Mouse (Mus musculus) midbrain, embryonic 13.5 days (tissue): Measurements from ENCODE around the gene Aplnr. TPM values are rescaled to one million over a fixed set of nuclear protein-coding genes. Genes with fewer than 3 reads are reported as not detected.

Experiments
- ATAC-seq: fragments of 200-750 bp; cut with Nextera tagmentation; 2 replicates; pipeline ENCODE4 v1.8.0; 2017; ENCODE audit warnings: mild to moderate bottlenecking, moderate TSS enrichment, moderate library complexity
- H3K27ac ChIP-seq: fragments of 300-500 bp; sonication (generic); 2 replicates; pipeline ENCODE4 v1.5.1; 2015; ENCODE audit warnings: inconsistent platforms, mild to moderate bottlenecking, moderate library complexity
- H3K27me3 ChIP-seq: fragments of 300-500 bp; sonication (generic); 2 replicates; pipeline ENCODE4 v1.6.1; 2015; ENCODE audit warnings: mild to moderate bottlenecking, inconsistent platforms
- H3K36me3 ChIP-seq: fragments of 300-500 bp; sonication (generic); 2 replicates; pipeline ENCODE4 v1.6.1; 2015; ENCODE audit warnings: mild to moderate bottlenecking, inconsistent platforms
- H3K4me1 ChIP-seq: fragments of 300-500 bp; sonication (generic); replicated peaks from 2 replicates; pipeline ENCODE4 v1.6.1; 2015; ENCODE audit warnings: inconsistent platforms
- H3K4me2 ChIP-seq: fragments of 300-500 bp; sonication (generic); replicated peaks from 2 replicates; pipeline ENCODE4 v1.6.1; 2015; ENCODE audit warnings: moderate library complexity, mild to moderate bottlenecking, inconsistent platforms
- H3K4me3 ChIP-seq: fragments of 300-500 bp; sonication (generic); replicated peaks from 2 replicates; pipeline ENCODE4 v1.5.1; 2015; ENCODE audit warnings: mild to moderate bottlenecking, inconsistent platforms
- H3K9ac ChIP-seq: fragments of 300-500 bp; sonication (generic); replicated peaks from 2 replicates; pipeline ENCODE4 v1.6.1; 2015; ENCODE audit warnings: mild to moderate bottlenecking, inconsistent platforms
- H3K9me3 ChIP-seq: fragments of 300-500 bp; sonication (generic); 2 replicates; pipeline ENCODE4 v1.6.1; 2016; ENCODE audit warnings: mild to moderate bottlenecking, inconsistent platforms
- WGBS: fragments of 180-500 bp; shearing (Covaris S2); methylation state at CpG from one replicate; pipeline ENCODE4 v1.1.7; 2015; 5-methylcytosine and 5-hydroxymethylcytosine counted together
- polyA plus RNA-seq: library from polyadenylated mRNA; unstranded; fragments of >200 nt; fragmentation: Nextera tagmentation; extraction: Ambion mirVana; gene quantifications from 2 replicates; pipeline ENCODE4 v1.2.1, GENCODE M21; 2015

The Aplnr gene
- 20.1 and 21.0 TPM in 2 replicates for polyA plus RNA-seq

DNA sequence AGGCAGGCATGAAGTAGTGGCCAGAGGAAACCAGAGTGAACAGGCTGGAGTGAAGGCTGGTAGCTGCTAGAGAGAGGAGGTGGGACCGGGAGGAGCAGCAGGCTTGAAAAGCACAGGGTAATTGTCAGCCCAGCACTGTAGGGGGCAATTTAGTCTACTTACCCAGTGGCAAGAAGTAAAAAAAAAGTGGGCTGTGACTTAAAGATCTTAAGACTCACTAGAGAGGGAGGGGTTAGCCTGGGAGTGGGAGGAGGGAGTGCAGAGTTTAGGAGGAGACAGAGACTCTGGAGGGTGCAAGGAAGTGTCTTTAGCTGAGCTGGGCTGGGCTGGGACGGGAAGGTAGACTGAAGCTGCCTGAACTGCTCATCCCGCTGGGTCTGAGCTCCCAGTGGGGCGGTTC is at the start of gene Aplnr:
Gene Aplnr (plus strand): TSS at position 137 of the 400 bp plus-strand sequence.
- no peaks in the 10 kb centered on the region for H3K4me1 ChIP-seq
- WGBS, result 10% methylated on average over 4 of the region's 4 CpGs
- H3K36me3 ChIP-seq, result no peaks in the 10 kb centered on the region
- H3K27me3 ChIP-seq, result no peaks in the 10 kb centered on the region
- H3K27ac ChIP-seq, result no peak within 1 kb of the TSS
- ATAC-seq, result peak; percentile 63; the same call in 1 of the 2 replicates
- no peak within 1 kb of the TSS for H3K4me2 ChIP-seq
- no peaks in the 10 kb centered on the region for H3K9me3 ChIP-seq
- no peak within 1 kb of the TSS for H3K9ac ChIP-seq
- 0 out of 2 replicates have a peak within 1 kb of the TSS, but pooled peaks have one; percentile 3 for H3K4me3 ChIP-seq

DNA sequence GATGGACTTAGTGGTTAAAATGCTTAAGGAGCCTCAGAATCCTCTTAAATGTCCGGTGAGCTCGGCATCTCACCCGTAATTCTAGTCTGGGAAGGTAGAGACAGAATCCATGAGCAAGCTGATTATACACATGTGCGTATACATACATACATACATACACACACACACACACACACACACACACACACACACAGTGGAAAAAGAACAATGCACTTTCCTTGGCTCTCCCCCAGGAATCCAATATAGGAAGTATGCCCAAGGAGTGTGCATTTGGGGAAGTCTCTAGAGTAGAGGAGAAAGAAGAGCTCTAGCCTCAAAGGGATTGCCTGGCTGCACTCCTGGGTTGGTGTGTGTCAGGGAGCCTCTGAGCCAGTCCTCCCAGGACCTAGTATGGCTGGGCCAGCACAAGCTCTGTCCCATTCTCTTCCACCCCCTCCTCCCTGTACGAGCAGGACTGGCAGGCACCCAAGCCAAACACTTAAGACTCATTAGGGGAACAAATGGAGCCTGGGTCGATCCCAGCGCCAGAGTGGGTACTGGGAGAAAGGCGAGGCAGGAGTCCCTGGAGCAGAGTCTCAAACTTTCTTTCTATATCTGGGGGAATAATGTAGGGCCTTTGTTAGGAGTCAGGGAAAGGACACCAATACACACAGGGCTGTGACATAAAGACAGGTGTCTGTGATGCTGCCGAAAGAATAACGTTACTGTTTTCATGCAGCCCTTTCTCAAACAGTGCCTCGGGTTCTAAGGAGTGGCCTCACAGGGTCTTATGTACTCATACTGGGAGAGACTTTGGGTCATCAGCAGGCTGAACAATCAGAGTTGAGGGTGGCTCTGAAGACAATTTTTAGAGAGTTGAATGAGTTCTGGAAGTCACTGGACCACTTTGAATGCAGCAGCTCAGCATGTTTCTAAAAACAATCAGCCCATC is 47.0 kb upstream of the Aplnr start:
- peak; percentile 92 for ATAC-seq
- WGBS, result 48% methylated on average over 11 of the region's 11 CpGs

DNA sequence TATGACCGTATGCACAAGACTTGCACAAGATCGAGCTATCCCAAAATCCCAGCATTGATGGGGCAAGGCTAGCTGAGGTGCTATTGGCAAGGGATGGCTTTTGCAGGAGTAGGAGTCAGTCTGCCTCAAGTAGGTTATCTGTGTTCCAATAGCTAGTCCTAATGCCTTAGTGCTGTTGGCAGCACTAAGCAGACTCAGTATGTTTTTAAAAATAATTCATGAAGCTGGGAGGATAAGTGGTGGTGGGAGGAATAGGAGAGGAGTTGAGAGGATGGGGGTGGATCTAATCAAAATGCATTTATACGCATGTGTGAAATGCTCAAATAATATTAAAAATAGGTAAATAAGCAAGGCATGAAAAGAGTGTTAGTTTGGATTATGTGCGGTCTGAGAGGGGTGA is 44.7 kb upstream of the Aplnr start:
- no peak overlapping the region for H3K4me3 ChIP-seq
- no peaks in the 10 kb centered on the region for H3K9me3 ChIP-seq
- no peak overlapping the region for H3K27ac ChIP-seq
- 96% methylated on average over 4 of the region's 4 CpGs for WGBS
- peaks cover 10% of the 10 kb centered on the region; the same call in 1 of the 2 replicates for H3K4me1 ChIP-seq
- H3K27me3 ChIP-seq, result no peaks in the 10 kb centered on the region
- no peaks in the 10 kb centered on the region for H3K36me3 ChIP-seq
- no peak overlapping the region for H3K9ac ChIP-seq
- ATAC-seq, result no peak
- no peak overlapping the region for H3K4me2 ChIP-seq

More for the DNA sequence above, 47.0 kb upstream of the Aplnr start:
- Histone ChIP-seq H3K4me2 (no peak overlapping the region), H3K27ac (no peak overlapping the region), H3K36me3 (peaks cover 4% of the 10 kb centered on the region; the same call in 1 of the 2 replicates), H3K9me3 (no peaks in the 10 kb centered on the region), H3K9ac (no peak overlapping the region), H3K27me3 (no peaks in the 10 kb centered on the region), H3K4me1 (peaks cover 10% of the 10 kb centered on the region; the same call in 1 of the 2 replicates), H3K4me3 (no peak overlapping the region)

DNA sequence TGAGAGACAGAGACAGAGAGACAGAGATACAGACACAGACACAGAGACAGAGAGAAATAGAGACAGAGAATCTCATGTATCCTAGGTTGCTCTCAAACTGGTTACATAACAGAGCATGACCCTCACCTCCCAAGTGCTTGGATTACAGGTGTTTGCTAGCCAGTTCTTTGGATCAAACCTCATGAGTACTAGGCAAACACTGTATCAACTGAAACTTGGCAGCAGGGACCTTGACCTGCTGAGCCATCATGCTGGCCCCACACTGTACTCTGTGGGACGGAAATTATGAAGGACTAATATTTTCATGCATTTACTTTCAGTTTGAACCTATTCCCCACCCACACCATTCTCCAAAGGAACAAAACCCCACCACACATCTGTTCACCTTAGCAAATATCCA is 42.6 kb upstream of the Aplnr start:
- Histone ChIP-seq H3K36me3 (no peaks in the 10 kb centered on the region), H3K27me3 (no peaks in the 10 kb centered on the region), H3K9ac (no peak overlapping the region), H3K4me1 (peaks cover 10% of the 10 kb centered on the region; the same call in 1 of the 2 replicates), H3K4me2 (no peak overlapping the region), H3K9me3 (no peaks in the 10 kb centered on the region), H3K4me3 (no peak overlapping the region), H3K27ac (no peak overlapping the region)
- no peak for ATAC-seq
- WGBS, result 96% methylated on average over 1 of the region's 1 CpGs

DNA sequence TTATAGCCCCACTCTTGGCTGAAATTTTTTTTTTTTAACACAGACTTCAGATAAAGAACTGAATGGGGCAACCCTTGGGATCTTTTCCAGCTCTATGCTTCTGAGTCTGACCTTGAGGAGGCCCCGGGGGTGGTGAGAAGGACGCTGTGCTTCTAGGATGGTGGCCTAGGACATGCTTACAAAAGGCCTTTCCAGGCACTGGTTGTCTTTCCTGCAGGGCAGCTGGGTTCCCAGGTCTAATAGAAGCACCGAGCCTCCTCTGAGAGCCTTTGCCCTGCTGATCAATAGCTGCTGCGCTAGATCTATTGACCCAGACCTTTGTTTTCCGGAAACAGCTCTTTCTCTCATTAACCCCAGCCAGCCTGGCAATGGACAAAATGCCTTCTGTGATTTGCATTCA is 40.1 kb upstream of the Aplnr start:
- Histone ChIP-seq H3K36me3 (no peaks in the 10 kb centered on the region), H3K27me3 (no peaks in the 10 kb centered on the region), H3K9me3 (peaks cover 5% of the 10 kb centered on the region), H3K4me3 (no peak overlapping the region), H3K4me1 (no peaks in the 10 kb centered on the region), H3K27ac (0 out of 2 replicates have a peak overlapping the region, but pooled peaks have one; percentile 4), H3K4me2 (no peak overlapping the region), H3K9ac (no peak overlapping the region)
- ATAC-seq, result 0 out of 2 replicates have a peak, but pooled peaks have one; percentile 25
- WGBS, result 42% methylated on average over 5 of the region's 5 CpGs

DNA sequence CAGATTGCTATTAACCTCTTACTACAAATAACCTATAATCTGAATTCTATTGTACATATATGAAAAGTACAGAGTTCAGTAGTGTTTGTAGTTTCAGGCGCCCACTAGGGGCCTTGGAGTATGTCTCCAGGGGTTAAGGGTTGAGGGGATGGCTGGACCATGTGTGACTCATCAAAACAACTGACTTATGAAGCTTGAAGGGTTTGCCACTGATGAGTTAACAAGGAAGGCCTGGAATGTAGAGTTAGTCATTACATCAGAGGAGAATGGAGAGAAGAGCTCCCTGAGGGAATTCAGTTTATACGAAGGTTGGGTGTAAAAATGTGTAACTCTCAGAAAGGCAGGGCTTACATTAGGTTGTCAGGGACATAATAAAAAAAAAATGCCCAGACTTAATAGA is 38.0 kb upstream of the Aplnr start:
- Histone ChIP-seq H3K9ac (no peak overlapping the region), H3K4me3 (no peak overlapping the region), H3K27me3 (no peaks in the 10 kb centered on the region), H3K9me3 (peaks cover 6% of the 10 kb centered on the region), H3K27ac (no peak overlapping the region), H3K4me1 (no peaks in the 10 kb centered on the region), H3K36me3 (no peaks in the 10 kb centered on the region), H3K4me2 (no peak overlapping the region)
- 86% methylated on average over 2 of the region's 2 CpGs for WGBS
- no peak for ATAC-seq

DNA sequence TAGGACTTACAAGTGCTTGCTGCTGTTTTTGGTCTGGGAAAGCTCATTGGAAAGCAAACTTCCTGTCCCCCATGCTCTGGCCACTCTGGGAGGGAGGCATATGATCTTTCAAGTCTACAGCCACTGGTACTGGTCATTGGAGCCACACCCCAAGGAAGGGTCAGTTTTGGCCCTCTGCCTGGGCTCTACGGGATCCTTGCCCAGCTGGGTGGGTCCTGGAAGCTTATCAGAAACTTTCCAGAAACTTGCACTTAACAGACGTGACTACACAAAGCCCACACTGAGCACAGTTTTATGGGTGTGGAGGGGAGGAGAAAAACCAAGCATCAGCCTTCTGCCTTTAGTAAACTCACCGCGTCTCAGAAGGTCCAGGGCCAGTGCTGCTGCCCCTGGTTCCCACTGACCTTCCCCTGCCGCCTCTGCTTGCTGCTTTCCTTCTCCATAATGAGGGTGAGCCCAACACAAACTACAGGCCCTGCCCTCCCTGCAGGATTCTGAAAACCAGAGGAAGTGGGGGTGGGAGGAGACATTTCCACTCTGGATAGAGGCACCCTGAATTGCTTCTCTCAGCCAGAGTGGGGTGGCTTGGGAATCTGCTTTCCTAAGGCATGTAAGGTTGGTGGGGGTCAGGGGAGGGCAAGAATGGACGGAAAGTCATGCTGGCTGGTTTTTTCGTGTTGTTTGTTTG is 37.1 kb upstream of the Aplnr start:
- no peaks in the 10 kb centered on the region for H3K36me3 ChIP-seq
- WGBS, result 88% methylated on average over 7 of the region's 7 CpGs
- no peak overlapping the region for H3K27ac ChIP-seq
- H3K9ac ChIP-seq, result no peak overlapping the region
- H3K4me3 ChIP-seq, result no peak overlapping the region
- no peaks in the 10 kb centered on the region for H3K27me3 ChIP-seq
- H3K9me3 ChIP-seq, result peaks cover 6% of the 10 kb centered on the region
- no peak overlapping the region for H3K4me2 ChIP-seq
- no peaks in the 10 kb centered on the region for H3K4me1 ChIP-seq
- ATAC-seq, result 0 out of 2 replicates have a peak, but pooled peaks have one; percentile 18

DNA sequence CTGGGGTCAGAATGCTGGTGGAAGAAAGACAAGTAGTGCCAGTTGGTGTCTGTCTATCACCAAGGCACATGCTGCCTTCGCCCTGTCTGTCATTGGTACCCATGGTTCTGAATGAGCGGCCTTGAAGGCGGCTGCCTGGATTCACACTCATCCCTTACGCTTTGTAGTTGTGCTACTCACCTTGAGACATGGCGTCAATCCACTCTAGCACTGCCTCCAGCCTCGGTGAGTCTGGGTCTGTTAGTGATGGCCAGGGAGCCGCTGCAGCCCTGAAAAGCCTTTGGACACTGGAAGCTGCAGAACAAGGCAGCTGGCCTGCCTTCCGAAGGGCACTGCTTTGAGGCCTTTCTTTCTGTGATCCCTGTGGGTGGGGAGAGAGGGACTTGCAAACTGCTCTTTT is 32.8 kb upstream of the Aplnr start:
- ATAC-seq, result no peak
- H3K27ac ChIP-seq, result no peak overlapping the region

DNA sequence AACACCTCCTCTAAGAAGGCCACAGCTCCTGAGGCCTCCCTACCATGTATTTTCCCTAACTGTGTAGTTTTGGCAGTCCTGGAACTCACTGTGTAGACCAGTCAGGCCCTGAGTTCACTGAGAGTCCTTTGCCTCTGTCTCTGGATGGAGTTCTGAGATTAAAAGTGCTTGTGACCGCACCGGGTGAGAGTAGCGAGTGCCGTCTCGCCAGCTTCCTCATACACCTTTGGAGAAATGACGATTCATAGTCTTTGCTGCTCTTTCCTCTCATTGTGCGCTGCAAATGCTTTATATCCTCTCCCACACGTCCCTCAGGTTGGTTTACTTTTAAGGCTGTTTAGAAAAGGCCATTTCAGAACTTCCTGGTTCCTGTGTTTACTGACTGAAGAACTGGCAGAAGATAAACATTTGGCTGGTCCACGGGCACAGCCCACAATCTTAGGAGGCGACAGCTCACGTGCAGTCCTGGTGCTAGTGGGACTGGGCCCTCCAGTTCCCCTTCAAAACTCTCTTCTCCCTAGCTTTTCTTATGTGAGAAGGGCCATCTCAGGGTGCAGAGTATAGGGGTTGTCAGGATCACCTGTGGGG is 30.5 kb upstream of the Aplnr start:
- H3K4me2 ChIP-seq, result no peak overlapping the region
- H3K9me3 ChIP-seq, result peaks cover 6% of the 10 kb centered on the region
- H3K9ac ChIP-seq, result no peak overlapping the region
- no peaks in the 10 kb centered on the region for H3K4me1 ChIP-seq
- no peaks in the 10 kb centered on the region for H3K27me3 ChIP-seq
- no peak overlapping the region for H3K4me3 ChIP-seq
- no peak overlapping the region for H3K27ac ChIP-seq
- ATAC-seq, result no peak
- H3K36me3 ChIP-seq, result no peaks in the 10 kb centered on the region
- 86% methylated on average over 11 of the region's 11 CpGs for WGBS

More for the DNA sequence above, 32.8 kb upstream of the Aplnr start:
- Histone ChIP-seq H3K4me3 (no peak overlapping the region), H3K9ac (no peak overlapping the region), H3K9me3 (peaks cover 6% of the 10 kb centered on the region), H3K36me3 (no peaks in the 10 kb centered on the region), H3K4me1 (no peaks in the 10 kb centered on the region), H3K27me3 (no peaks in the 10 kb centered on the region), H3K4me2 (no peak overlapping the region)
- WGBS, result 80% methylated on average over 8 of the region's 8 CpGs

DNA sequence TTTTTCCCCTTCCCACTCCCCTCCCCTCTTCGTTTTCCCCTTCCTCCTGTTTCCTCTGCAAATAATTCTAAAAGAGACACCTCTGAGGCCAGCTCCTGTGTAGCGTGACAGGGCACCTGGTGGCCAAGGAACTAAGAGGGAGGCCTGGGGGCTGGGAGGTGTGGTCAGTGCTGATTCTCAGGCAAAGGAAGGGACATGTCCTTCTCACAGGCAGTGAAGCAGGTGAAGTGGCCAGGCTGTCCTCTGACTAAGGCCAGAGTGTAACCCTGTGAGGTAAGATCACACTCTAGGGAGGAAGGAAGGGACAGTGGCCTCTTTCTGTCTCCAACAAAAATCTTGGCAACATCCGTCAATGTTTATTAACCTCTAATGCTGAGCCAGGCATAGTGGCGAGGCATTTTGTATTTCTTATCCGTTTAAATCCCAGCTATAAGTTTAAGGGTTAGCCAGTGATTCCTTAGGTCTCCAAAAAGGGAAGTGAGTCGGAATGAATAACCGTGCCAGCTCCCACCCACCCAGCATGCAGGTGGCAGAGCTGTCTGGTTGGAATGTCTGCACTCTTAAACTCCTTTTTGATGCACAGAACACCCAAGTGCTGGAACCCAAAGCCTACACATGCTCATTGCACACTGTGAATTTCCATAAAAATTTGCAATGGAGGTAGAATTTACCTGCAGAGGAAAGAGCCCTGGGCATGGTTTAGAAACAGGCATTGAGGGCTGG is 29.8 kb upstream of the Aplnr start:
- Histone ChIP-seq H3K4me1 (no peaks in the 10 kb centered on the region), H3K27ac (no peak overlapping the region), H3K27me3 (no peaks in the 10 kb centered on the region), H3K4me3 (no peak overlapping the region), H3K4me2 (no peak overlapping the region), H3K9me3 (no peaks in the 10 kb centered on the region), H3K36me3 (no peaks in the 10 kb centered on the region), H3K9ac (no peak overlapping the region)
- ATAC-seq, result no peak
- 79% methylated on average over 7 of the region's 7 CpGs for WGBS

DNA sequence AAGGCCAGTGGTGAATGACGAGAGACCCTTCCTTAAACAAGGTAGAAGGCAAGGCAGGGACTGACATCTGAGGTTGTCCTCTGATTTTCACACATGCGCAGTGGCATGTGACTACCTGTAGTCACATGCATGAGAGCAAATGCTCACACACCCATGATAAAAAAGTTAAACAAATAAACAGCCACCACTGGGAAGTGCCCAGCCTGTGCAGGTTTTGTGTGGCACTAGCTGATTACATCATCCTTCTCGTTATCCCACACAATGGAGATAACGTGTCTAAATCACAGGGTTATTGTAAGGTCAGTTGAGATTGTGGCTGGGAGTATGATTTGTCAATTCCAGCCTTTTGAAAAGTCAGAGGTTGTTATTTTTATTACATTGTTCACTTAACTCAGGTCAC is 29.1 kb upstream of the Aplnr start:
- 87% methylated on average over 4 of the region's 4 CpGs for WGBS
- H3K9me3 ChIP-seq, result no peaks in the 10 kb centered on the region
- no peaks in the 10 kb centered on the region for H3K36me3 ChIP-seq
- no peaks in the 10 kb centered on the region for H3K4me1 ChIP-seq
- H3K27ac ChIP-seq, result no peak overlapping the region
- H3K9ac ChIP-seq, result no peak overlapping the region
- no peak for ATAC-seq
- no peaks in the 10 kb centered on the region for H3K27me3 ChIP-seq
- no peak overlapping the region for H3K4me2 ChIP-seq
- no peak overlapping the region for H3K4me3 ChIP-seq
